Mouse (Mus musculus) neural tube, embryonic 11.5 days (tissue): ENCODE data around the gene Plekha1. TPM values are rescaled to one million over a fixed set of nuclear protein-coding genes. Genes with fewer than 3 reads are reported as not detected.

Experiments used
- ATAC-seq: fragments of 200-750 bp; cut with Nextera tagmentation; 2 replicates; pipeline ENCODE4 v1.8.0; 2017; ENCODE audit warnings: moderate number of reproducible peaks, mild to moderate bottlenecking, moderate TSS enrichment, moderate library complexity; ENCODE audit not compliant: insufficient read depth, low FRiP score, low TSS enrichment
- DNase-seq: peaks from one replicate; pipeline ENCODE4 v3.0.0-alpha.2; 2015; ENCODE audit warnings: low spot score
- H3K27ac ChIP-seq: fragments of 300-500 bp; sonication (generic); 2 replicates; pipeline ENCODE4 v1.5.1; 2014; ENCODE audit warnings: low read depth, mild to moderate bottlenecking, low read length
- H3K27me3 ChIP-seq: fragments of 300-500 bp; sonication (generic); 2 replicates; pipeline ENCODE4 v1.6.1; 2014; ENCODE audit warnings: mild to moderate bottlenecking, low read length, mixed read lengths; ENCODE audit not compliant: control insufficient read depth, insufficient read depth
- H3K36me3 ChIP-seq: fragments of 300-500 bp; sonication (generic); 2 replicates; pipeline ENCODE4 v1.6.1; 2014; ENCODE audit warnings: mild to moderate bottlenecking, low read length, moderate library complexity, mixed read lengths; ENCODE audit not compliant: control insufficient read depth, insufficient read depth
- H3K4me1 ChIP-seq: fragments of 300-500 bp; sonication (generic); 2 replicates; pipeline ENCODE4 v1.6.1; 2014; ENCODE audit warnings: low read length, mixed read lengths; ENCODE audit not compliant: control insufficient read depth, insufficient read depth
- H3K4me2 ChIP-seq: fragments of 300-500 bp; sonication (generic); 2 replicates; pipeline ENCODE4 v1.6.1; 2014; ENCODE audit warnings: low read depth, mild to moderate bottlenecking, moderate library complexity
- H3K4me3 ChIP-seq: fragments of 300-500 bp; sonication (generic); 2 replicates; pipeline ENCODE4 v1.5.1; 2014; ENCODE audit warnings: low read depth, low read length
- H3K9ac ChIP-seq: fragments of 300-500 bp; sonication (generic); 2 replicates; pipeline ENCODE4 v1.6.1; 2014; ENCODE audit warnings: mild to moderate bottlenecking, low read length
- H3K9me3 ChIP-seq: fragments of 300-500 bp; sonication (generic); 2 replicates; pipeline ENCODE4 v1.6.1; 2016; ENCODE audit warnings: low read length; ENCODE audit not compliant: control insufficient read depth
- WGBS: fragments of 180-500 bp; shearing (Covaris S2); extraction: QIAGEN DNeasy Blood & Tissue Kit; methylation state at CpG from one replicate; pipeline ENCODE4 v1.1.7; 2014; 5-methylcytosine and 5-hydroxymethylcytosine counted together
- polyA plus RNA-seq: library from polyadenylated mRNA; unstranded; fragments of >200 nt; fragmentation: Nextera tagmentation; extraction: Ambion mirVana; gene quantifications from 2 replicates; pipeline ENCODE4 v1.2.1, GENCODE M21; 2014

The Plekha1 gene
- polyA plus RNA-seq, result 44.2 and 48.4 TPM in 2 replicates

DNA sequence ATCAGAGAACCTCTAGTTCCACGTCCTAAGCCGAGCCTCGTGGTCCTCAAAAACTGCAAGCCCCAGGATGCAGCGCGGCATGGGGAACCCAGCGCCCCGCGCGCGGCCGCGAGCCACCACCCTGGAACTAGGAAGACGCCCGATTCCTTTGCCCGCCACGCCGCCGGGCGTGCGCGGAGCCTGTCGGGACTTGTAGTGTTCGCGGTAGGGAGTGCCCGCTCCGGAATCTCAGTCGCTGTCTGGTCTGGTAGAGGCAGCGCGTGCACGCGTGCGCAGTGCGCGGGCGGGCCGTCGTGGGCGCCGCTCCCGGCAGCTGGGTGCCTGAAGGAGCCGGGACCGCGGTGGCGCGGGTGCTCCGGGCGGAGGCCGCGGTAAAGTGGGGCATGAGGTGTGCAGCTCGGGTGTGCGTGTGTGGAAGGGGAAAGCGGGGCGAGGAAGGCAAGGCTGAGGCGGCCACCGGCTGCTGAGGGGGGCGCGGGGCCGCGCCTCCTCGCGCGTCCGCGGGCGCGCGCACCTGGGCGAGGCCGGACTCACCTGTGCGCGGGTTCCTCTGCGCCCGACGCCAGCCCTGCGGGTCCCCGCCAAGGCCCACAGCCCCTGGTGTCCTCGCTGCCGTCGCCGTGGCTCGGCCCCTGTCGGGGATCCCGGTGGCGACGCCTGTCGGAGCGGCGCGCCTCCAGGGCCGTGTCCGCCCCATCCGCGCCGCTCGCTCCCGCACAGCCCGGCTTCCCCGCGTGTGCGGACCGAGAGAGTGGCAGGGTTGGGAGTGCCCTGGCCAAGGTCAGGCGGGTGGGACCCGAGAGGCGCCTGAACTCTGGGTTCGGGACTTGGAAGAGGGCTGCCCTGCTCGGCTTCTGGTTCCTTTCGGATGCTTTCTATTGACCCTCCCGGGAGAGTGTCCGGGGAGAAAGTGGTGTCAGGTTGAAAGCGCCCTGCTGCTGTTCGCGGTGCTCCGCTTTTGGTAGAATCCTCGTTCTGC is at the start of gene Plekha1:
Gene Plekha1, plus strand, starts transcription at position 144 of the 979 bp plus-strand sequence.
- H3K4me2 ChIP-seq, result peak within 1 kb of the TSS; percentile 74
- H3K4me1 ChIP-seq, result peaks cover 1% of the 10 kb centered on the region
- no peaks in the 10 kb centered on the region for H3K9me3 ChIP-seq
- H3K27ac ChIP-seq, result peak within 1 kb of the TSS; percentile 54
- H3K27me3 ChIP-seq, result no peaks in the 10 kb centered on the region
- H3K9ac ChIP-seq, result peak within 1 kb of the TSS; percentile 86
- peak within 1 kb of the TSS; percentile 90 for H3K4me3 ChIP-seq
- ATAC-seq, result peak; percentile 97
- WGBS, result under 1% methylated on average over 80 of the region's 114 CpGs
- peak; percentile 99 for DNase-seq
- H3K36me3 ChIP-seq, result no peaks in the 10 kb centered on the region

DNA sequence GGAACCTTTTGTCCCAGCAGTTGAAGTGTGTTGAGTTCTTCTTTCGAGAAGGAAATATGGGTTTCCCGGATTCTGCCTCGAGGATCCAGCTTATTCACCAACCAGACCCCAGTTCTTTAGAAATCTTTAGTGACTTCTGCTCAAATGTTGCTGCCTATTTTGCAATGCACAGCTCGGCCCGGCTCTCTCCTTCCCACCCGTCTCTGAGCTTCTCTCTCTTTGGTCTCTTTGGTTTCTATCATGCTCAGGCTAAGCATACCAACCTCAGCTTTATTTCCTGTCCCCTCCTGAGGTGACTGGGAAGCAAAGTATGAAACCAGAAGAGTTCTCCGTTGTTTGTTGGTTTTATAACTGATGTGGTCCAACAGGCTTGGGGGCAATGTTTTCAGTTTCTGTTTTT is 49.3 kb upstream of the Plekha1 start:
- no peaks in the 10 kb centered on the region for H3K4me1 ChIP-seq
- no peak for ATAC-seq
- WGBS, result 88% methylated on average over 7 of the region's 7 CpGs

DNA sequence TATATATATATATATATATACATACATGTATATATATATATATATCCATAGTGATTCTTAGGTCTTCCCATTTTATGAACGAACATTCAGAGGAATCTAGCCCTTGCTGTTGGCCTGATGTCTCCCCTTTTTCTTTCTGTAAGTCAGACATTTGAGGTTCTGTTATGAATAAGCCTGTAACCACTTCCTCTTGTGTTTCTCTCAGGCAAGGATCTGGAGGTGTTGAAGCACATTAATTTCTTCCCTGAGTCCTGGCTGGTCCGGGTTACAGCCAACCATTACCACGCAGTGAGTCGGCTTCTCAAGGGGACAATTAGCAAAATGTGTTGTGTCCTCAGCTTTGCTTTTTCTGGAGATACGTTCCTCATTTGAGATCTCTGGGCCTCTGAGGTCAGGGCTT is 46.7 kb upstream of the Plekha1 start:
- no peaks in the 10 kb centered on the region for H3K4me1 ChIP-seq
- H3K27me3 ChIP-seq, result no peaks in the 10 kb centered on the region
- H3K36me3 ChIP-seq, result no peaks in the 10 kb centered on the region
- no peak for DNase-seq
- H3K4me2 ChIP-seq, result no peak overlapping the region
- no peaks in the 10 kb centered on the region for H3K9me3 ChIP-seq
- no peak overlapping the region for H3K9ac ChIP-seq
- no peak overlapping the region for H3K4me3 ChIP-seq
- no peak for ATAC-seq
- WGBS, result 85% methylated on average over 5 of the region's 5 CpGs
- H3K27ac ChIP-seq, result no peak overlapping the region

More for the DNA sequence above, 49.3 kb upstream of the Plekha1 start:
- Histone ChIP-seq H3K27me3 (no peaks in the 10 kb centered on the region), H3K27ac (no peak overlapping the region), H3K4me3 (no peak overlapping the region), H3K4me2 (no peak overlapping the region), H3K36me3 (no peaks in the 10 kb centered on the region), H3K9ac (no peak overlapping the region), H3K9me3 (no peaks in the 10 kb centered on the region)
- no peak for DNase-seq

DNA sequence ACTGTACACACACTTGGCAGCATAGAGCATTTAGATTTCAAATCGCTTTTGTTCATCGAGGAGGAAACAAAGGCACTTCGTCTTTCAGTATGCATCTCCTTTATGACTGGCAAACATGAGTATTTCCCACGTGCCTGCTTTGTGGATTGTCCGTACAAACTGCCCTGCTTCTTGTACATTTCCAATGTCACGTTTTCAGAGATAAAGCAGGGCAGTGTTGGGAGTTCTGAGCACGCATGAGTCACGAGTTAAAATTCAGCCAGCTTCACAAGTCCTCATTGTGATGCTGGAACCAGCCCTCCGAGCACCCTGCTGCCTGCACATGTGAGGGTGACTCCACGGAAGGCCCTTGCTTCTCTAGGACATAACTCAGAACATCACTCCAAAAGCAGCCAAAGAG is 45.9 kb upstream of the Plekha1 start:
- Histone ChIP-seq H3K4me3 (no peak overlapping the region), H3K36me3 (no peaks in the 10 kb centered on the region), H3K27ac (no peak overlapping the region), H3K4me2 (no peak overlapping the region), H3K4me1 (no peaks in the 10 kb centered on the region), H3K9me3 (no peaks in the 10 kb centered on the region), H3K9ac (no peak overlapping the region), H3K27me3 (no peaks in the 10 kb centered on the region)
- DNase-seq (no peak), ATAC-seq (no peak)
- 78% methylated on average over 10 of the region's 10 CpGs for WGBS

DNA sequence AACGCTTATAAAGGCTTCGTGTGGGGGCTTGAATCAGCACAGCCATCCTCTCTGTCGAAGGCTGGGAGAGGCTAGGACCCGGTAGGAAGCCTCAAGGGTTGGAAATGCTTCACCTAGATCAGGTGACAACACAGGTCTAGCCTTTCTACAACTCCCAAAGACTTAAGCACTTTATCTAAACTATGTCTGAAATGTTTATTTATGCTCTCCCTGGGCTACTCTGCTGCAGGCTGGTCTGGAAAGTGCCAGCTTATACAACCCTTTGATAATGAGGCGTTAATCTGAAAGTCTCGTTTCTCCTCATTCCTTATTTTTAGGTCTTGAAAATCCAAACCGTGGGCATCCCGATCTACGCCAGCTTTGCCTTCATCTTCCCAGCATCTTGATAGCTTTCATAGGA is 41.6 kb upstream of the Plekha1 start:
- Histone ChIP-seq H3K9ac (no peak overlapping the region), H3K9me3 (no peaks in the 10 kb centered on the region), H3K27ac (no peak overlapping the region), H3K4me3 (no peak overlapping the region), H3K4me1 (no peaks in the 10 kb centered on the region), H3K36me3 (no peaks in the 10 kb centered on the region), H3K27me3 (no peaks in the 10 kb centered on the region), H3K4me2 (no peak overlapping the region)
- 81% methylated on average over 9 of the region's 9 CpGs for WGBS
- DNase-seq (no peak), ATAC-seq (no peak)

DNA sequence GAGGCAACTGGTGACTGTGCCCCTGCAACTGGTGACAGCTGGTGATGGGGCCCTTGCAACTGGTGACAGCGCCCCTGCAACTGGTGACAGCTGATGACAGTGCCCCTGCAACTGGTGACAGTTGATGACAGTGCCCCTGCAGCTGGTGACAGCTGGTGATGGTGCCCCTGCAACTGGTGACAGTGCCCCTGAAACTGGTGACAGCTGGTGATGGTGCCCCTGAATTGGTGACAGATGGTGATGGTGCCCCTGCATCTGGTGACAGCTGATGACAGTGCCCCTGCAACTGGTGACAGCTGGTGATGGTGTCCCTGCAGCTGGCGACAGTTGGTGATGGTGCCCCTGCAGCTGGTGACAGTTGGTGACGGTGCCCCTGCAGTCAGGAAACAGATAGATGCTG is 39.2 kb upstream of the Plekha1 start:
- WGBS, result 83% methylated on average over 3 of the region's 3 CpGs

DNA sequence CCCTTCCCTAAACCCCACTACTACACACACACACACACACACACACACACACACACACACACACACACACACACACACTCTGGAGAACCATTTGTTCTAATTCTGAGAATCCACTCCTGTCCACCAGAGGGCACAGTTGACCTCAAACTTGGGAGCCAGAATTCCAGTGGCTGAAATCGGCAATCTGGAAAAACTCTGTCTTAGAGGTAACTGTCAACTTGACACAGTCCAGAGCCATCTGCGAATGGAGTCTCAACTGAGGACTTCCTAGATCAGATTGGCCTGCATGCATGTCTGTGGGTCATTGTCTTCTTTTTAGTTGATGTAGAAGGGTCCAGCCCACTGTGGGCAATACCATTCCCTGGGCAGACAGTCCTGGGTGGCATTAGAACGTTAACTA is 38.1 kb upstream of the Plekha1 start:
- H3K4me3 ChIP-seq, result no peak overlapping the region
- no peaks in the 10 kb centered on the region for H3K4me1 ChIP-seq
- WGBS, result 59% methylated on average over 3 of the region's 3 CpGs
- H3K9me3 ChIP-seq, result no peaks in the 10 kb centered on the region
- no peak overlapping the region for H3K9ac ChIP-seq
- ATAC-seq, result no peak
- H3K27ac ChIP-seq, result no peak overlapping the region
- no peak overlapping the region for H3K4me2 ChIP-seq
- DNase-seq, result peak; percentile 37
- H3K36me3 ChIP-seq, result no peaks in the 10 kb centered on the region
- no peaks in the 10 kb centered on the region for H3K27me3 ChIP-seq

More for the DNA sequence above, 39.2 kb upstream of the Plekha1 start:
- ATAC-seq (no peak), DNase-seq (no peak)
- Histone ChIP-seq H3K36me3 (no peaks in the 10 kb centered on the region), H3K9me3 (no peaks in the 10 kb centered on the region), H3K4me2 (no peak overlapping the region), H3K9ac (no peak overlapping the region), H3K4me3 (no peak overlapping the region), H3K27ac (no peak overlapping the region), H3K4me1 (no peaks in the 10 kb centered on the region), H3K27me3 (no peaks in the 10 kb centered on the region)

DNA sequence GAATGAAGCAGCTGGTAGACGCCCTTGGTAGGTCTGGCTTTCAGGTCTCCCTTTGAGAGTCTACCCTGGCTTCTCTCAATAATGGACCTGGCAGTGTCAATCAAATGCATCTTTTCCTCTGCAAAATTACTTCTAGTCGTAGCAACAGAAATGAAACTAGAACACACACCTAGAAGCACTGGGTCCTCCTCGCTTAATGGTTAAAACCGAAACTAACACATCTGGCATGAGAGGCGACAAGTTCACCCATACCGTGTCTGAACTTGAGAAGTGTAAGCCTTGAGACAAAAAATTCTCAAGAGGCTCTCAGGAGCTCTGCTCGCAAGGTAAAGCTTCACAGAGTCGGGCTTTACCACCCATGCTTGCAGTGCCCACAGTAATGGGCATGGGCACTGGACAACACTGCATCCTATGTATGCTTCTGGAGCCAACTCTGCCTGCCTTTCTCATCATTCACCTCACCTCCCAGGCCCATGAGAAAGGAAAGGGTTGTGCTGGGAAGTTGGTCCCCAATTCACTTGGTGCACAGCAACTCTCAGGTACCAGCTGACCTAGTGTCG is 37.6 kb upstream of the Plekha1 start:
- Histone ChIP-seq H3K4me1 (no peaks in the 10 kb centered on the region), H3K36me3 (no peaks in the 10 kb centered on the region), H3K9ac (no peak overlapping the region), H3K27me3 (no peaks in the 10 kb centered on the region), H3K4me3 (no peak overlapping the region), H3K9me3 (no peaks in the 10 kb centered on the region), H3K27ac (no peak overlapping the region), H3K4me2 (no peak overlapping the region)
- ATAC-seq (no peak), DNase-seq (no peak)
- 91% methylated on average over 9 of the region's 9 CpGs for WGBS

DNA sequence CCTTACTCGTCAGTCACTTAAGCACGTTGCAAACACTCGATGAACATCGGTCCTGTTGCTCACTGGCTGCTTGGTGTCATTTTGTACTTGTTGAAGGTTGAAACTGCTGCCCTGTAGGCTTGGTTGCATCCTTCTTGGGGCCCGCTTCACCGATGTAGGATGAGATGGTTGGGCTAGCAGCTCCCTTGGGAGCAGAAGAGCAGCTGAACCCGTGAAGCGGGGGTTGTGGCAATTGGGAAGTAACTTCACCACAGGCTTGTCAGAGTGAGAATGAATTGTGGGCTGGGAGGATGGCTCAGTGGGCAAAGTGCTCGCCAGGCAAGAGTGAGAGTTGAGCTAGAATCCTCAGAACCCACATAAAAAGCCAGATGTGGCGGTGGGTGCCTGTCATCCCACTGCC is 37.1 kb upstream of the Plekha1 start:
- WGBS, result 83% methylated on average over 10 of the region's 10 CpGs
- Histone ChIP-seq H3K4me1 (no peaks in the 10 kb centered on the region), H3K27ac (no peak overlapping the region), H3K4me2 (no peak overlapping the region), H3K27me3 (no peaks in the 10 kb centered on the region), H3K9me3 (no peaks in the 10 kb centered on the region), H3K36me3 (no peaks in the 10 kb centered on the region), H3K9ac (no peak overlapping the region), H3K4me3 (no peak overlapping the region)
- ATAC-seq, result no peak
- no peak for DNase-seq
